Mouse (Mus musculus): ENCODE results near the gene Ppme1. TPM values are rescaled to one million over a fixed set of nuclear protein-coding genes. Genes with fewer than 3 reads are reported as not detected.

The Ppme1 gene
- total and polyA plus RNA-seq, 3 experiments, result 60.9 to 131 (median 69.9) TPM

GRCm38 (mm10) chr7:100327514-100327913, 44.6 kb downstream of the Ppme1 start:
- no peak for DNase-seq

GRCm38 (mm10) chr7:100325482-100325881, 46.6 kb downstream of the Ppme1 start:
- no peak for DNase-seq

GRCm38 (mm10) chr7:100323721-100324120, 48.4 kb downstream of the Ppme1 start:
- DNase-seq, result no peak

GRCm38 (mm10) chr7:100317534-100317933, 54.6 kb downstream of the Ppme1 start:
- no peak for DNase-seq

- no peak for DNase-seq
Measured at GRCm38 (mm10) chr7:100316924-100317323, 55.2 kb downstream of the Ppme1 start.

GRCm38 (mm10) chr7:100312716-100313115, 59.4 kb downstream of the Ppme1 start:
- DNase-seq, result no peak

GRCm38 (mm10) chr7:100310290-100310689, 61.8 kb downstream of the Ppme1 start:
- DNase-seq, result no peak

- DNase-seq, result no peak
Measured at GRCm38 (mm10) chr7:100309679-100310078, 62.4 kb downstream of the Ppme1 start.

- DNase-seq, result no peak
Measured at GRCm38 (mm10) chr7:100309216-100309615, 62.9 kb downstream of the Ppme1 start.

GRCm38 (mm10) chr7:100307872-100308653, 64.0 kb downstream of the Ppme1 start:
- DNase-seq, result no peak

GRCm38 (mm10) chr7:100305894-100306293, 66.2 kb downstream of the Ppme1 start:
- no peak for DNase-seq

GRCm38 (mm10) chr7:100302316-100302715, 69.8 kb downstream of the Ppme1 start:
- DNase-seq, result peak; percentile 63

- DNase-seq, result no peak
Measured at GRCm38 (mm10) chr7:100301390-100301789, 70.7 kb downstream of the Ppme1 start.

GRCm38 (mm10) chr7:100298861-100299510, 73.1 kb downstream of the Ppme1 start:
- DNase-seq, result no peak

GRCm38 (mm10) chr7:100296699-100297098, 75.4 kb downstream of the Ppme1 start:
- no peak for DNase-seq

- no peak for DNase-seq
Measured at GRCm38 (mm10) chr7:100295745-100296144, 76.4 kb downstream of the Ppme1 start.

GRCm38 (mm10) chr7:100293546-100293945, 78.6 kb downstream of the Ppme1 start:
- DNase-seq, result no peak

- DNase-seq, result no peak
Measured at GRCm38 (mm10) chr7:100288622-100289021, 83.5 kb downstream of the Ppme1 start.

GRCm38 (mm10) chr7:100287748-100288578, 84.1 kb downstream of the Ppme1 start:
- peak; percentile 75 for DNase-seq

GRCm38 (mm10) chr7:100285383-100285782, 86.7 kb downstream of the Ppme1 start, which contains the start of gene P4ha3:
TSS of gene P4ha3 (plus strand) at chr7:100285520.
- no peak for DNase-seq

- DNase-seq, result no peak
Measured at GRCm38 (mm10) chr7:100283298-100283697, 88.8 kb downstream of the Ppme1 start.

GRCm38 (mm10) chr7:100281596-100281995, 90.5 kb downstream of the Ppme1 start:
- DNase-seq, result no peak

- peak; percentile 54 for DNase-seq
Measured at GRCm38 (mm10) chr7:100279803-100280202, 92.3 kb downstream of the Ppme1 start.

Data from adrenal gland, adult 2 months (tissue).